Mouse (Mus musculus) brain, embryonic 14.5 days (tissue): ENCODE data around the gene Hoxb2. TPM values are rescaled to one million over a fixed set of nuclear protein-coding genes. Genes with fewer than 3 reads are reported as not detected.
A peak's percentile ranks its signal among the peaks of the same experiment; 100 is the strongest.

Source experiments
- DNase-seq: peaks from one replicate; pipeline ENCODE4 v3.0.0-alpha.2; 2011; ENCODE audit warnings: low read depth
- CTCF ChIP-seq: fragments of 200-500 bp; IDR thresholded peaks from 2 replicates; pipeline ENCODE4 v1.5.1; 2012; ENCODE audit warnings: inconsistent platforms, mild to moderate bottlenecking, moderate library complexity, borderline replicate concordance; ENCODE audit not compliant: insufficient read depth, insufficient read length; ENCODE audit errors: extremely low read depth
- POLR2A ChIP-seq: fragments of 200-500 bp; IDR thresholded peaks from 2 replicates; pipeline ENCODE4 v1.6.1; 2012; ENCODE audit warnings: mild to moderate bottlenecking, inconsistent platforms, borderline replicate concordance; ENCODE audit not compliant: poor library complexity, insufficient read depth, insufficient read length, severe bottlenecking; ENCODE audit errors: extremely low read depth
- polyA plus RNA-seq: library from polyadenylated mRNA; depleted of rRNA; stranded (reverse); fragments of >200 nt; gene quantifications from 2 replicates; pipeline ENCODE4 v1.2.3, GENCODE M21; 2012

The Hoxb2 gene
- polyA plus RNA-seq, 1 experiment, result 18.5 TPM

GRCm38 (mm10) chr11:96341701-96342575 lies 8.4 kb upstream of the Hoxb2 start:
- TF ChIP-seq CTCF (0 out of 2 replicates have a peak, but pooled peaks have one; percentile 8), POLR2A (no peak)
- DNase-seq, result no peak

GRCm38 (mm10) chr11:96342576-96342930 lies 7.8 kb upstream of the Hoxb2 start:
- no peak for TF ChIP-seq CTCF
- no peak for TF ChIP-seq POLR2A
- no peak for DNase-seq

DNA sequence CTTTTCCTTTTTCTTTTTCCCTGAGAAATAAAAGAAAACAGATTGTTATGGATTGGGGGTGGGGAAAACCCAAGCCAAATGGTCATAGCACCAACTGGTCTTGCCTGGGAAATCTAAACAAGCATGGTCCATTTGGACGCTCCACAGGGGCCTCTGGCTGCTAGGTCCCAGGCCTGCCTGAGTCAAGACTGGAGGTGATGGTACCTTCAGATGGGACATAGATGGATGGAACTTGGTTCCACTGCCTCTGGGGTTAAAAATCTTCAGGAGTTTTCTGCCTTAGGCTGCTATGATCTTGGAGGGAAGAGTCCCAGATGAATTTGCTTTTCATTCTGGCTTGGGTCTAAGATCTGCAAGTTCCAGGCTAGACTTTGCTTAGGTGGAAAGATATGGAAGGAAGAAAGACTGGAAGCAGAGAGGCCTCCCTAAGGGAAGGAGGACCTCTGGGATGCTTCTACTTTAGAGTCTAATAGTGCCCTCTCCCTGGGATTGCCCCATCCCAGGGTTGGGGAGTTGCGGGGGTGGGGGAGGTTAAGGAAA lies 7.0 kb upstream of the Hoxb2 start:
- no peak for DNase-seq
- TF ChIP-seq POLR2A (no peak), CTCF (no peak)

DNA sequence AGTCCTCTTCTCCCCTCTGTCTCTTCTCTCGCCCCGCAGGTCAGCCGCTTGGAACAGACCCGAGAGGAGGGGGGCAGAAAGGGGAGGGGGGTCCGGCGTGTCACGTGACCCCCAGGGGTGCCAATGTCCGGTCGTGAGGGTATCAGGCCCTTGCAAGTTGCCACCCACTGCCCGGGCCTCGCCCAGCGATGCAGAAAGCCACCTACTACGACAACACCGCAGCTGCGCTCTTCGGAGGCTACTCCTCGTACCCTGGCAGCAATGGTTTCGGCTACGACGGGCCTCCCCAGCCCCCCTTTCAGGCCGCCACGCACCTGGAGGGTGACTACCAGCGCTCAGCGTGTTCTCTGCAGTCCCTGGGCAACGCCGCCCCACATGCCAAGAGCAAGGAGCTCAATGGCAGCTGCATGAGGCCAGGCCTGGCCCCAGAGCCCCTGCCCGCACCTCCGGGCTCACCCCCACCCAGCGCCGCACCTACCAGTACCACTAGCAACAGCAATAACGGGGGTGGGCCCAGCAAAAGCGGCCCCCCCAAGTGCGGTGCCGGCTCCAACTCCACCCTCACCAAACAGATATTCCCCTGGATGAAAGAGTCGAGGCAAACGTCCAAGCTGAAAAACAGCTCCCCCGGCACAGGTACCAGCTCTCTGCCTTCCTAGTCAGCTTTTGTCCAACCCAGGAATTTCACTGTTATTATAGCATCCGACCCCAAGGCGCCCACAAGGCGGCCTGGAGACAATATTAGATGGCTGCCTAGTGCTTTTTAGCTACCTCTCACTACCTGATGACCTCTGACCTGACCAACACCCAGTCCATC lies 6.1 kb upstream of the Hoxb2 start:
- TF ChIP-seq CTCF (no peak), POLR2A (no peak)
- no peak for DNase-seq

DNA sequence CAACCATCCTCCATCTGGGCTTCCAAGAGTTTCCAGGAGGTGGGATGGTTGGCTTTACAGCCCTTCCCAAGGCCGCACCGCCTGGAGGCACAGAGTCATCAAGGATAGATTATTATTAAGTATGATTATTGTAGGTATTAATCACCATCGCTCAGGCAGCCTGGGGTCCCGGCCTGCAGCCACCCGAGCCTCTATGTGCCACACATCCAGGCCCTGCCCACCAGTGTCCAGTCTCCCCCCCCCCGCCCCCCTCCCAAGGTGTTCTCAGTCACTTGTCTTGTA lies 5.5 kb upstream of the Hoxb2 start:
- TF ChIP-seq POLR2A (no peak), CTCF (no peak)
- no peak for DNase-seq

GRCm38 (mm10) chr11:96345220-96345892 lies 5.0 kb upstream of the Hoxb2 start:
- DNase-seq, result no peak

GRCm38 (mm10) chr11:96345893-96346806 lies 4.2 kb upstream of the Hoxb2 start:
- TF ChIP-seq CTCF (no peak), POLR2A (no peak)
- no peak for DNase-seq

More at GRCm38 (mm10) chr11:96345220-96345892, 5.0 kb upstream of the Hoxb2 start:
- TF ChIP-seq POLR2A (no peak), CTCF (no peak)

- no peak for DNase-seq
- TF ChIP-seq POLR2A (no peak), CTCF (no peak)
Observed at GRCm38 (mm10) chr11:96346916-96347520, 3.3 kb upstream of the Hoxb2 start.

- TF ChIP-seq POLR2A (no peak), CTCF (no peak)
- DNase-seq, result no peak
Observed at GRCm38 (mm10) chr11:96347717-96348116, 2.6 kb upstream of the Hoxb2 start.
